Mouse (Mus musculus): ENCODE data around the gene 4931414P19Rik.
A peak's percentile ranks its signal among the peaks of the same experiment; 100 is the strongest.

GRCm38 (mm10) chr14:54568694-54569414, 36.9 kb downstream of the 4931414P19Rik start:
- TF ChIP-seq POLR2A (IDR thresholded peaks at IDR 0.05; ENCODE audit: insufficient read depth, low read depth, low read length) (0 out of 2 replicates have a peak, but pooled peaks have one; percentile 16), CTCF (IDR thresholded peaks at IDR 0.05) (peak; percentile 93), EP300 (IDR thresholded peaks at IDR 0.05; ENCODE audit: insufficient read depth, low read depth, low read length) (peak; percentile 71)

Measured in heart, adult 2 months (tissue).